Mouse (Mus musculus) CH12.LX (cell line): ENCODE measurements around the gene Zswim7. TPM values are rescaled to one million over a fixed set of nuclear protein-coding genes. Genes with fewer than 3 reads are reported as not detected.

ENCODE experiments used
- DNase-seq: peaks from one replicate; pipeline ENCODE4 v3.0.0-alpha.2; 2013; ENCODE audit errors: extremely low read depth
- H3K27ac ChIP-seq: 2 replicates; pipeline ENCODE4 v1.5.1; 2012; ENCODE audit warnings: low read depth, mild to moderate bottlenecking, control low read depth, moderate library complexity; ENCODE audit not compliant: insufficient read depth
- H3K27me3 ChIP-seq: replicated peaks from 2 replicates; pipeline ENCODE3; 2012; ENCODE audit warnings: inconsistent platforms
- H3K36me3 ChIP-seq, 2 experiments: replicated peaks in 1 of 2; 2 replicates each; pipeline versions ENCODE3 to v1.6.1; 2012; ENCODE audit warnings: inconsistent platforms in 1 of 2, low read length in 1 of 2, mild to moderate bottlenecking in 1 of 2, mixed read lengths in 1 of 2, moderate library complexity in 1 of 2; ENCODE audit not compliant: control insufficient read depth in 1 of 2, insufficient read depth in 1 of 2
- H3K4me1 ChIP-seq, 2 experiments: 2 replicates each; pipeline ENCODE4 v1.6.1; 2012; ENCODE audit warnings: inconsistent platforms in 1 of 2, moderate library complexity in 1 of 2; ENCODE audit not compliant: insufficient read depth in 2 of 2, control insufficient read depth in 1 of 2
- H3K4me2 ChIP-seq: 2 replicates; pipeline ENCODE4 v1.6.1; 2012; ENCODE audit warnings: low read depth, mild to moderate bottlenecking, control low read depth; ENCODE audit not compliant: poor library complexity, insufficient read depth, severe bottlenecking
- H3K4me3 ChIP-seq, 3 experiments: fragments of 150-350 bp in 1 of 3; sonication (generic) in 1 of 3; replicated peaks in 1 of 3; 2 replicates each; pipeline versions ENCODE3 to v1.5.1; 2011 to 2012; ENCODE audit warnings: low read depth in 2 of 3, low read length in 2 of 3, mild to moderate bottlenecking in 2 of 3, moderate library complexity in 2 of 3, control low read depth in 1 of 3, improper control_type of control experiment in 1 of 3, inconsistent platforms in 1 of 3, mixed read lengths in 1 of 3; ENCODE audit not compliant: poor library complexity in 1 of 3
- H3K79me2 ChIP-seq: replicated peaks from 2 replicates; pipeline ENCODE4 v1.6.1; 2012; ENCODE audit warnings: mild to moderate bottlenecking, moderate library complexity; ENCODE audit not compliant: control insufficient read depth, poor library complexity, insufficient read depth, severe bottlenecking; ENCODE audit errors: extremely low read depth
- H3K9ac ChIP-seq: 2 replicates; pipeline ENCODE4 v1.6.1; 2012; ENCODE audit warnings: low read depth, mild to moderate bottlenecking, control low read depth, moderate library complexity; ENCODE audit not compliant: insufficient read depth
- H3K9me3 ChIP-seq: replicated peaks from 2 replicates; pipeline ENCODE3; 2012; ENCODE audit warnings: low read length, inconsistent platforms, mixed read lengths
- BHLHE40 ChIP-seq: IDR thresholded peaks from 2 replicates; pipeline ENCODE4 v1.6.1; 2011; ENCODE audit warnings: mild to moderate bottlenecking, low read depth, low read length, improper control_type of control experiment
- CHD2 ChIP-seq: IDR thresholded peaks from 2 replicates; pipeline ENCODE4 v1.6.1; 2011; ENCODE audit warnings: low read length, improper control_type of control experiment
- ELF1 ChIP-seq: IDR thresholded peaks from 2 replicates; pipeline ENCODE4 v1.6.1; 2014; ENCODE audit warnings: low read depth, mild to moderate bottlenecking, inconsistent platforms, low read length, improper control_type of control experiment
- HCFC1 ChIP-seq: IDR thresholded peaks from 2 replicates; pipeline ENCODE4 v1.6.1; 2012; ENCODE audit warnings: low read depth, mild to moderate bottlenecking, inconsistent platforms, low read length, improper control_type of control experiment
- IRF4 ChIP-seq: IDR thresholded peaks from 2 replicates; pipeline ENCODE4 v1.6.1; 2014; ENCODE audit warnings: low read depth, mild to moderate bottlenecking, inconsistent platforms, low read length, improper control_type of control experiment
- JUND ChIP-seq: conservative IDR thresholded peaks from 2 replicates; pipeline ENCODE4 v1.6.1; 2011; ENCODE audit warnings: low read depth, low read length, improper control_type of control experiment
- KAT2A ChIP-seq: IDR thresholded peaks from 2 replicates; pipeline ENCODE4 v1.6.1; 2012; ENCODE audit warnings: low read length, improper control_type of control experiment, inconsistent platforms; ENCODE audit not compliant: insufficient replicate concordance
- MAX ChIP-seq: IDR thresholded peaks from 2 replicates; pipeline ENCODE4 v1.6.1; 2011; ENCODE audit warnings: low read length, improper control_type of control experiment
- MEF2A ChIP-seq: IDR thresholded peaks from 2 replicates; pipeline ENCODE4 v1.6.1; 2014; ENCODE audit warnings: low read depth, mild to moderate bottlenecking, inconsistent platforms, low read length, improper control_type of control experiment, borderline replicate concordance
- MYC ChIP-seq: IDR thresholded peaks from 2 replicates; pipeline ENCODE4 v1.6.1; 2011; ENCODE audit warnings: low read depth, mild to moderate bottlenecking, improper control_type of control experiment, low read length
- PAX5 ChIP-seq: IDR thresholded peaks from 2 replicates; pipeline ENCODE4 v1.6.1; 2012; ENCODE audit warnings: low read length, inconsistent platforms, mixed read lengths
- RAD21 ChIP-seq: IDR thresholded peaks from 2 replicates; pipeline ENCODE4 v1.6.1; 2011; ENCODE audit warnings: low read depth, mild to moderate bottlenecking, low read length, improper control_type of control experiment, moderate library complexity
- RCOR1 ChIP-seq: conservative IDR thresholded peaks from 2 replicates; pipeline ENCODE4 v1.6.1; 2012; ENCODE audit warnings: low read depth, mild to moderate bottlenecking, inconsistent platforms, low read length, improper control_type of control experiment
- SIN3A ChIP-seq: IDR thresholded peaks from 2 replicates; pipeline ENCODE4 v1.6.1; 2012; ENCODE audit warnings: low read length, improper control_type of control experiment, inconsistent platforms
- TBP ChIP-seq: conservative IDR thresholded peaks from 2 replicates; pipeline ENCODE4 v1.6.1; 2011; ENCODE audit warnings: low read depth, low read length, improper control_type of control experiment
- ZC3H11A ChIP-seq: IDR thresholded peaks from 2 replicates; pipeline ENCODE4 v1.6.1; 2012; ENCODE audit warnings: low read depth, mild to moderate bottlenecking, inconsistent platforms, low read length, improper control_type of control experiment
- ZMIZ1 ChIP-seq: IDR thresholded peaks from 2 replicates; pipeline ENCODE4 v1.6.1; 2012; ENCODE audit warnings: low read depth, mild to moderate bottlenecking, inconsistent platforms, low read length, improper control_type of control experiment
- dilution Hi-C: fragments of 300-500 bp; cut with MboI; formaldehyde crosslinking; loops from 2 replicates; pipeline ENCODE4 v1.14.3; 2020; ENCODE audit warnings: low sequenced_read_pairs; ENCODE audit not compliant: extremely low pct_unique_long_range_greater_than_20kb, extremely low pct_ligation_motif_present
- in situ Hi-C: fragments of 300-500 bp; cut with MboI; formaldehyde crosslinking; loops from 3 replicates; pipeline ENCODE4 v1.14.3; 2019; ENCODE audit warnings: low sequenced_read_pairs, low pct_ligation_motif_present, low pct_unique_long_range_greater_than_20kb, mixed read lengths
- polyA plus RNA-seq: library from polyadenylated mRNA; unstranded; fragments of >175 nt; gene quantifications from 2 replicates; pipeline ENCODE4 v1.2.1, GENCODE M21; 2012; ENCODE audit warnings: low read depth; ENCODE audit not compliant: insufficient read length
- total RNA-seq, 2 experiments: library from RNA; depleted of rRNA; stranded (reverse); fragments of 300-350 nt in 1 of 2; fragments of >200 nt in 1 of 2; gene quantifications; 2 replicates each; pipeline ENCODE4 v1.2.3; 2012 to 2014

The Zswim7 gene
- total and polyA plus RNA-seq, 3 experiments, result 44.2 to 62.5 (median 57.8) TPM

- Histone ChIP-seq H3K36me3 (no peaks in the 10 kb centered on the region), H3K27ac (no peak overlapping the region), H3K27me3 (peaks cover 4% of the 10 kb centered on the region)
- no peak for TF ChIP-seq JUND
- no peak for TF ChIP-seq ZMIZ1
- TF ChIP-seq, all 38 proteins: peak for 0
- DNase-seq, result no peak
- no peak overlapping the region for H3K9ac ChIP-seq
- in situ Hi-C loops, result no loop called here
- H3K4me2 ChIP-seq, result no peak overlapping the region
- no peaks in the 10 kb centered on the region for H3K79me2 ChIP-seq
- dilution Hi-C loops, result no loop called here
- peaks cover 10% of the 10 kb centered on the region for H3K9me3 ChIP-seq
- no peak overlapping the region for H3K4me3 ChIP-seq
- 0 out of 4 replicates have a peak, but pooled peaks cover 0 to 3% of the 10 kb centered on the region in 2 experiments for H3K4me1 ChIP-seq
Observed at GRCm38 (mm10) chr11:62240631-62241261, 40.4 kb downstream of the Zswim7 start.

GRCm38 (mm10) chr11:62224797-62225196 lies 56.4 kb downstream of the Zswim7 start:
- H3K9me3 ChIP-seq, result no peaks in the 10 kb centered on the region
- in situ Hi-C loops, result no loop called here
- TF ChIP-seq ELF1 (no peak), BHLHE40 (no peak), PAX5 (no peak), HCFC1 (no peak), ZMIZ1 (no peak), CHD2 (no peak), JUND (no peak), TBP (no peak), RAD21 (no peak), IRF4 (no peak), ZC3H11A (no peak), KAT2A (no peak), SIN3A (no peak), MEF2A (no peak), RCOR1 (no peak), MYC (no peak), MAX (no peak)
- DNase-seq, result no peak
- H3K27ac ChIP-seq, result no peak overlapping the region
- dilution Hi-C loops, result no loop called here
- H3K4me3 ChIP-seq, result no peak overlapping the region
- no peak overlapping the region for H3K9ac ChIP-seq
- no peaks in the 10 kb centered on the region for H3K79me2 ChIP-seq
- H3K4me1 ChIP-seq, result peaks cover 45 to 63% of the 10 kb centered on the region in 2 experiments
- no peaks in the 10 kb centered on the region for H3K36me3 ChIP-seq
- no peak overlapping the region for H3K4me2 ChIP-seq
- no peaks in the 10 kb centered on the region for H3K27me3 ChIP-seq
